Mouse (Mus musculus): ENCODE results near the gene Psmc3ip.

Psmc3ip gene

GRCm38 (mm10) chr11:101052751-101053473 is 42.3 kb downstream of the Psmc3ip start:
- DNase-seq (ENCODE audit: low read depth, low spot score): peak; percentile 69

GRCm38 (mm10) chr11:101051617-101052016 is 43.6 kb downstream of the Psmc3ip start:
- no peak for DNase-seq (ENCODE audit: low read depth, low spot score)

GRCm38 (mm10) chr11:101051051-101051493 is 44.2 kb downstream of the Psmc3ip start:
- peak; percentile 76 for DNase-seq (ENCODE audit: low read depth, low spot score)

- peak; percentile 90 for DNase-seq (ENCODE audit: low read depth, low spot score)
These were observed 44.9 kb downstream of the Psmc3ip start for GRCm38 (mm10) chr11:101050359-101050758.

- no peak for DNase-seq (ENCODE audit: low read depth, low spot score)
These were observed 47.7 kb downstream of the Psmc3ip start for GRCm38 (mm10) chr11:101047502-101047901.

- DNase-seq (ENCODE audit: low read depth, low spot score): no peak
These were observed 48.8 kb downstream of the Psmc3ip start for GRCm38 (mm10) chr11:101046440-101046839.

- DNase-seq (ENCODE audit: low read depth, low spot score): no peak
These were observed 49.4 kb downstream of the Psmc3ip start for GRCm38 (mm10) chr11:101045826-101046225.
